Mouse (Mus musculus) intestine, postnatal 0 days (tissue): ENCODE measurements around the gene Ttc23. TPM values are rescaled to one million over a fixed set of nuclear protein-coding genes. Genes with fewer than 3 reads are reported as not detected.

ENCODE experiments used
- ATAC-seq: fragments of 200-750 bp; cut with Nextera tagmentation; 2 replicates; pipeline ENCODE4 v1.8.0; 2017; ENCODE audit warnings: mild to moderate bottlenecking, moderate TSS enrichment, moderate library complexity
- H3K27ac ChIP-seq: fragments of 300-500 bp; sonication (generic); 2 replicates; pipeline ENCODE4 v1.5.1; 2014; ENCODE audit warnings: mild to moderate bottlenecking, low read depth, low read length, moderate library complexity
- H3K27me3 ChIP-seq: fragments of 300-500 bp; sonication (generic); replicated peaks from 2 replicates; pipeline ENCODE4 v1.6.1; 2014; ENCODE audit warnings: low read length, mixed read lengths; ENCODE audit not compliant: control insufficient read depth, insufficient read depth
- H3K36me3 ChIP-seq: fragments of 300-500 bp; sonication (generic); 2 replicates; pipeline ENCODE4 v1.6.1; 2014; ENCODE audit warnings: mild to moderate bottlenecking, moderate library complexity; ENCODE audit not compliant: control insufficient read depth, insufficient read depth
- H3K4me1 ChIP-seq: fragments of 300-500 bp; sonication (generic); replicated peaks from 2 replicates; pipeline ENCODE4 v1.6.1; 2014; ENCODE audit warnings: antibody characterized with exemption, low read length, mixed read lengths; ENCODE audit not compliant: control insufficient read depth, insufficient read depth
- H3K4me2 ChIP-seq: fragments of 300-500 bp; sonication (generic); replicated peaks from 2 replicates; pipeline ENCODE4 v1.6.1; 2014; ENCODE audit warnings: low read depth, mild to moderate bottlenecking, moderate library complexity
- H3K4me3 ChIP-seq: fragments of 300-500 bp; sonication (generic); 2 replicates; pipeline ENCODE4 v1.5.1; 2014; ENCODE audit warnings: low read depth, low read length
- H3K9ac ChIP-seq: fragments of 300-500 bp; sonication (generic); 2 replicates; pipeline ENCODE4 v1.6.1; 2014; ENCODE audit warnings: mild to moderate bottlenecking, low read depth, low read length
- H3K9me3 ChIP-seq: fragments of 300-500 bp; sonication (generic); 2 replicates; pipeline ENCODE4 v1.6.1; 2016; ENCODE audit warnings: mixed run types; ENCODE audit not compliant: control insufficient read depth
- CTCF ChIP-seq: sonication (generic); IDR thresholded peaks from 2 replicates; pipeline ENCODE4 v1.5.1; 2016; ENCODE audit warnings: low read depth, mild to moderate bottlenecking, control low read depth, antibody characterized with exemption, moderate library complexity
- WGBS: fragments of 180-500 bp; shearing (Covaris S2); extraction: QIAGEN DNeasy Blood & Tissue Kit; methylation state at CpG from one replicate; pipeline ENCODE4 v1.1.7; 2014; 5-methylcytosine and 5-hydroxymethylcytosine counted together
- polyA plus RNA-seq: library from polyadenylated mRNA; unstranded; fragments of >200 nt; fragmentation: Nextera tagmentation; extraction: Ambion mirVana; gene quantifications from 2 replicates; pipeline ENCODE4 v1.2.1, GENCODE M21; 2015

The Ttc23 gene
- polyA plus RNA-seq, 1 experiment from 2014 or later, result 8.6 TPM

DNA sequence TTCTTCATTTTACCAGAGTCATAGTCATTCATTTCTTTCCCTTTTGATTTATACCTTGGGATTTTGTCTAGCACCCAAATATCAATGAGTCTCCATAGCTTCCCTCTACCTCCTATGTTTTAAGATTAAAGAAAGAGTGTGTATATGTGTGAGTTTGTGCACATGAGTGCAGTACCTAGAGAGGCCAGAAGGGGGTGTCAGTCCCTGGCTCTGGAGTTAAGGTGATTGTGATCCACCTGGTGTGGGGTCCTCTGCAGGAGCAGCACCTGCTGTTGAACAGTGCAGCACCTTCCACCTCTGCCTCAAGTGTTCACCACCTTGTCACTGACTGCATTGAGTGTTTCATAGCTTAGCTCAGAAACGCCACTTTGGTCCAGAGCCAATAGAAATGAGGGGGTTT lies 23.8 kb downstream of the Ttc23 start:
- peak; percentile 58 for TF ChIP-seq CTCF
- H3K9ac ChIP-seq, result no peak overlapping the region
- no peak overlapping the region for H3K4me2 ChIP-seq
- ATAC-seq, result no peak
- 92% methylated on average over 1 of the region's 1 CpGs for WGBS
- no peaks in the 10 kb centered on the region for H3K27me3 ChIP-seq
- H3K27ac ChIP-seq, result no peak overlapping the region
- no peak overlapping the region for H3K4me3 ChIP-seq
- H3K36me3 ChIP-seq, result peaks cover 19% of the 10 kb centered on the region
- no peaks in the 10 kb centered on the region for H3K9me3 ChIP-seq
- no peaks in the 10 kb centered on the region for H3K4me1 ChIP-seq

DNA sequence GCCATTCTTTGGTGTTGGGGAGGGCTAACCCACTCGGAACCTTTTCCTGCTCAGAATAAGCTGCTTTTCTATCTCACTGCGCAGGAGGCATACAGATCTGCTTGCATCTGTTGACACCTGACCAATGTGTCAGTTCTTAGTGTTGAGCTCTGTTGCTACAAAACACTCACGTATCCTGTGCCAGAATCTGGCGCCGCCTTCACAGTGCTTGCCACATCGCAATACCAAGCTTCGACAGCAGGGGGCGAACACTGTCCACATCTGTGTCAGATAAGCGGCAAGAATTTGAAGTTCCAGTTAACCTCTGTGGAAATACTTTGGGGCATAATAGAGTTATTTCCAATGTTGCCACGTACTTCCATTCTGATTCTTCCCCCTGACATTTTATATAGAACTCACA lies 25.4 kb downstream of the Ttc23 start:
- Histone ChIP-seq H3K4me1 (no peaks in the 10 kb centered on the region), H3K36me3 (peaks cover 12% of the 10 kb centered on the region), H3K4me2 (no peak overlapping the region), H3K9ac (no peak overlapping the region), H3K9me3 (no peaks in the 10 kb centered on the region), H3K27me3 (no peaks in the 10 kb centered on the region), H3K4me3 (no peak overlapping the region), H3K27ac (no peak overlapping the region)
- peak; percentile 97 for TF ChIP-seq CTCF
- peak; percentile 46; the same call in 1 of the 2 replicates for ATAC-seq
- 10% methylated on average over 10 of the region's 10 CpGs for WGBS

DNA sequence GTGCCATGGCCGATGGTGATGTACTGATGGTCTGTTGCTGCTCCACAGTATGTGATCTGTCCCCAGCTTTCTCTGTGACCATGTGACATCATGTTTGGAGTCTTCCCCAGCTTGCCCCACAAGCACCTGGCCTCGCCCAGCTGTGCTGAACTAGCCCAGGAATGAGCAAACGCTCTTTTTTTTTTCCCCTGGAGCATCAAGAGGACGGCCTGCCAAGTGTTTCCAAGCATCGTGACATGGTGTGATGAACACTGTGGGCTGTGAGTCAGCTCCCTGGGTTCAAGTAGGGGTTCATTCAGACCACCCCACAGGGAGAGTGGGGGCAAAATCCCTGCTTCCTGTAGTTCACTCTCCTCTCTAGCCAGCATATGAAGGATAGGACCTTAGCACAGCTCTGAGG lies 26.4 kb downstream of the Ttc23 start:
- no peak for TF ChIP-seq CTCF
- H3K4me2 ChIP-seq, result no peak overlapping the region
- WGBS, result 79% methylated on average over 5 of the region's 5 CpGs
- H3K27me3 ChIP-seq, result no peaks in the 10 kb centered on the region
- no peaks in the 10 kb centered on the region for H3K4me1 ChIP-seq
- H3K36me3 ChIP-seq, result peaks cover 12% of the 10 kb centered on the region
- H3K9me3 ChIP-seq, result no peaks in the 10 kb centered on the region
- no peak overlapping the region for H3K27ac ChIP-seq
- no peak for ATAC-seq
- no peak overlapping the region for H3K9ac ChIP-seq
- H3K4me3 ChIP-seq, result no peak overlapping the region

- no peak overlapping the region for H3K27ac ChIP-seq
- TF ChIP-seq CTCF, result no peak
- no peaks in the 10 kb centered on the region for H3K27me3 ChIP-seq
- H3K4me1 ChIP-seq, result no peaks in the 10 kb centered on the region
- 0 out of 2 replicates have a peak, but pooled peaks cover 5% of the 10 kb centered on the region for H3K36me3 ChIP-seq
- no peak overlapping the region for H3K4me2 ChIP-seq
- H3K9me3 ChIP-seq, result no peaks in the 10 kb centered on the region
- H3K9ac ChIP-seq, result no peak overlapping the region
- 52% methylated on average over 16 of the region's 16 CpGs for WGBS
- ATAC-seq, result peak; percentile 57; the same call in 1 of the 2 replicates
- no peak overlapping the region for H3K4me3 ChIP-seq
These were observed 31.8 kb downstream of the Ttc23 start for GRCm38 (mm10) chr7:67678878-67679499.

- peaks cover 11% of the 10 kb centered on the region for H3K36me3 ChIP-seq
- no peak overlapping the region for H3K4me3 ChIP-seq
- TF ChIP-seq CTCF, result no peak
- H3K27ac ChIP-seq, result no peak overlapping the region
- H3K9ac ChIP-seq, result no peak overlapping the region
- H3K27me3 ChIP-seq, result no peaks in the 10 kb centered on the region
- no peak overlapping the region for H3K4me2 ChIP-seq
- WGBS, result 67% methylated on average over 9 of the region's 9 CpGs
- H3K4me1 ChIP-seq, result no peaks in the 10 kb centered on the region
- no peak for ATAC-seq
- H3K9me3 ChIP-seq, result peaks cover 4% of the 10 kb centered on the region; the same call in 1 of the 2 replicates
These were observed 33.9 kb downstream of the Ttc23 start for GRCm38 (mm10) chr7:67681078-67681477.

- H3K4me1 ChIP-seq, result no peaks in the 10 kb centered on the region
- H3K4me2 ChIP-seq, result no peak overlapping the region
- no peak for ATAC-seq
- H3K4me3 ChIP-seq, result no peak overlapping the region
- no peaks in the 10 kb centered on the region for H3K27me3 ChIP-seq
- H3K27ac ChIP-seq, result no peak overlapping the region
- H3K9me3 ChIP-seq, result peaks cover 4% of the 10 kb centered on the region; the same call in 1 of the 2 replicates
- WGBS, result 87% methylated on average over 16 of the region's 16 CpGs
- peaks cover 11% of the 10 kb centered on the region for H3K36me3 ChIP-seq
- TF ChIP-seq CTCF, result peak; percentile 22
- no peak overlapping the region for H3K9ac ChIP-seq
These were observed 35.8 kb downstream of the Ttc23 start for GRCm38 (mm10) chr7:67683006-67683405.

- TF ChIP-seq CTCF, result no peak
- H3K27me3 ChIP-seq, result no peaks in the 10 kb centered on the region
- no peak overlapping the region for H3K4me3 ChIP-seq
- H3K27ac ChIP-seq, result no peak overlapping the region
- H3K9me3 ChIP-seq, result peaks cover 4% of the 10 kb centered on the region; the same call in 1 of the 2 replicates
- ATAC-seq, result no peak
- no peak overlapping the region for H3K4me2 ChIP-seq
- H3K9ac ChIP-seq, result no peak overlapping the region
- peaks cover 6% of the 10 kb centered on the region for H3K36me3 ChIP-seq
- no peaks in the 10 kb centered on the region for H3K4me1 ChIP-seq
- WGBS, result 92% methylated on average over 3 of the region's 3 CpGs
These were observed 39.3 kb downstream of the Ttc23 start for GRCm38 (mm10) chr7:67686545-67686944.
